Comparison of ENCODE assay signal across 9 mouse cellular contexts in genomic region chr11:88515736-88516583, GRCm38 (mm10).
DNase-seq lines count a peak whose midpoint lies in the region; ATAC-seq and TF ChIP-seq lines count a peak whose summit lies in the region.
"Had no signal": no experiment of that assay in that cellular context is flagged by ENCODE, and none has a peak within 500 bp of the region (broad histone marks: within the 10 kb centered on the region; RNA-seq: fewer than 3 reads in every experiment).

No protein-coding gene starts in this region.

- WGBS in heart, embryonic 11.5 days (ENCODE audit: insufficient replicate concordance): 64% methylated on average over 6 of the region's 6 CpGs
- WGBS in lung, postnatal 0 days: 77% methylated on average over 6 of the region's 6 CpGs
- WGBS in hindbrain, embryonic 15.5 days: 66% methylated on average over 6 of the region's 6 CpGs
- 70% methylated on average over 6 of the region's 6 CpGs for WGBS in stomach, embryonic 16.5 days
- WGBS in thymus, adult 2 months: 46% methylated on average over 6 of the region's 6 CpGs

- no peaks in the 10 kb centered on the region for H3K36me3 ChIP-seq in heart, embryonic 11.5 days (ENCODE audit: control insufficient read depth, insufficient read depth, low read length)
- no peaks in the 10 kb centered on the region for H3K36me3 ChIP-seq in lung, postnatal 0 days (ENCODE audit: insufficient read depth, low read length)
- no peaks in the 10 kb centered on the region for H3K36me3 ChIP-seq in hindbrain, embryonic 15.5 days
- no peaks in the 10 kb centered on the region for H3K36me3 ChIP-seq in stomach, embryonic 16.5 days (ENCODE audit: control insufficient read depth, insufficient read depth, low read length)
- H3K36me3 ChIP-seq in thymus, adult 2 months (ENCODE audit: control insufficient read depth, insufficient read depth, low read length): no peaks in the 10 kb centered on the region

- peak; percentile 35; the same call in 1 of the 2 replicates for TF ChIP-seq CTCF in lung, postnatal 0 days (IDR thresholded peaks at IDR 0.05)
- no peak for TF ChIP-seq CTCF in thymus, adult 2 months (IDR thresholded peaks at IDR 0.05; ENCODE audit: borderline replicate concordance, control insufficient read depth, extremely low read depth, insufficient read depth, low read length, poor library complexity)

- ATAC-seq in heart, embryonic 11.5 days (replicated peaks; ENCODE audit: insufficient number of reproducible peaks, low FRiP score, low TSS enrichment): no peak
- ATAC-seq in lung, postnatal 0 days: no peak
- ATAC-seq in hindbrain, embryonic 15.5 days (ENCODE audit: low FRiP score, low read depth): no peak
- ATAC-seq in stomach, embryonic 16.5 days (ENCODE audit: insufficient read depth, low FRiP score): no peak

- no peak for TF ChIP-seq POLR2A in thymus, adult 2 months (IDR thresholded peaks at IDR 0.05; ENCODE audit: control insufficient read depth, extremely low read depth, insufficient read depth, low read length, poor library complexity)

- no peaks in the 10 kb centered on the region for H3K9me3 ChIP-seq in heart, embryonic 11.5 days (replicated peaks; ENCODE audit: control insufficient read depth, low read length)
- H3K9me3 ChIP-seq in lung, postnatal 0 days (ENCODE audit: low read length): no peaks in the 10 kb centered on the region
- no peaks in the 10 kb centered on the region for H3K9me3 ChIP-seq in hindbrain, embryonic 15.5 days
- no peaks in the 10 kb centered on the region for H3K9me3 ChIP-seq in stomach, embryonic 16.5 days (replicated peaks; ENCODE audit: control insufficient read depth, low read length)

- H3K27me3 ChIP-seq in heart, embryonic 11.5 days (ENCODE audit: control insufficient read depth, insufficient read depth, low read length): no peaks in the 10 kb centered on the region
- no peaks in the 10 kb centered on the region for H3K27me3 ChIP-seq in lung, postnatal 0 days (replicated peaks; ENCODE audit: insufficient read depth, low read length)
- H3K27me3 ChIP-seq in hindbrain, embryonic 15.5 days: no peaks in the 10 kb centered on the region
- H3K27me3 ChIP-seq in stomach, embryonic 16.5 days (ENCODE audit: control insufficient read depth, insufficient read depth, low read length): no peaks in the 10 kb centered on the region
- no peaks in the 10 kb centered on the region for H3K27me3 ChIP-seq in thymus, adult 2 months (ENCODE audit: control insufficient read depth, insufficient read depth, low read length)

- H3K4me2 ChIP-seq in heart, embryonic 11.5 days: no peak overlapping the region
- no peak overlapping the region for H3K4me2 ChIP-seq in lung, postnatal 0 days (replicated peaks; ENCODE audit: low read depth, low read length)
- no peak overlapping the region for H3K4me2 ChIP-seq in hindbrain, embryonic 15.5 days
- H3K4me2 ChIP-seq in stomach, embryonic 16.5 days (ENCODE audit: low read depth, low read length): no peak overlapping the region

- TF ChIP-seq EP300 in lung, postnatal 0 days (IDR thresholded peaks at IDR 0.05): no peak

- H3K4me1 ChIP-seq in heart, embryonic 11.5 days (ENCODE audit: control insufficient read depth, insufficient read depth, low read length): peaks cover 34% of the 10 kb centered on the region
- peaks cover 8% of the 10 kb centered on the region; the same call in 1 of the 2 replicates for H3K4me1 ChIP-seq in lung, postnatal 0 days (ENCODE audit: insufficient read depth, low read depth, low read length)
- peaks cover 72% of the 10 kb centered on the region for H3K4me1 ChIP-seq in hindbrain, embryonic 15.5 days (replicated peaks)
- peaks cover 19% of the 10 kb centered on the region for H3K4me1 ChIP-seq in stomach, embryonic 16.5 days (ENCODE audit: control insufficient read depth, insufficient read depth, low read length)
- H3K4me1 ChIP-seq in thymus, adult 2 months (replicated peaks; ENCODE audit: control insufficient read depth, insufficient read depth, low read length): peaks cover 8% of the 10 kb centered on the region

- H3K9ac ChIP-seq in heart, embryonic 11.5 days (ENCODE audit: low read depth, low read length): no peak overlapping the region
- H3K9ac ChIP-seq in lung, postnatal 0 days (replicated peaks; ENCODE audit: low read depth): no peak overlapping the region
- H3K9ac ChIP-seq in hindbrain, embryonic 15.5 days: no peak overlapping the region
- no peak overlapping the region for H3K9ac ChIP-seq in stomach, embryonic 16.5 days (ENCODE audit: low read length)

- peak overlapping the region; percentile 11; the same call in 1 of the 2 replicates for H3K27ac ChIP-seq in heart, embryonic 11.5 days (ENCODE audit: low read depth, low read length)
- H3K27ac ChIP-seq in lung, postnatal 0 days (ENCODE audit: low read length): 0 out of 2 replicates have a peak overlapping the region, but pooled peaks have one; percentile 9
- H3K27ac ChIP-seq in hindbrain, embryonic 15.5 days (replicated peaks): peak overlapping the region; percentile 52
- H3K27ac ChIP-seq in stomach, embryonic 16.5 days (ENCODE audit: low read length): peak overlapping the region; percentile 30
- H3K27ac ChIP-seq in thymus, adult 2 months (ENCODE audit: control insufficient read depth, insufficient read depth, low read length): no peak overlapping the region

- no peak for DNase-seq in heart, adult 18-20 months
- no peak for DNase-seq in lung, postnatal 0 days (ENCODE audit: low spot score)
- no peak for DNase-seq in lung, adult 18-20 months
- no peak for DNase-seq in retina, embryonic 14.5 days (ENCODE audit: low spot score)
- DNase-seq in thymus, adult 2 months: no peak

- H3K4me3 ChIP-seq in heart, embryonic 11.5 days (ENCODE audit: low read depth, low read length): no peak overlapping the region
- no peak overlapping the region for H3K4me3 ChIP-seq in lung, postnatal 0 days (ENCODE audit: low read depth, low read length)
- no peak overlapping the region for H3K4me3 ChIP-seq in hindbrain, embryonic 15.5 days
- no peak overlapping the region for H3K4me3 ChIP-seq in stomach, embryonic 16.5 days (replicated peaks; ENCODE audit: low read length)
- H3K4me3 ChIP-seq in thymus, adult 2 months (ENCODE audit: control insufficient read depth, insufficient read depth, low read length): no peak overlapping the region
- H3K4me3 ChIP-seq: myocyte had no signal
